Mouse (Mus musculus): ENCODE data around the gene Mt4.
"Not testable (repeated sequence)": the region's sequence is repeated elsewhere in the genome, so short reads cannot be mapped to it uniquely, and the experiment has no call there.

Gene Mt4

DNA sequence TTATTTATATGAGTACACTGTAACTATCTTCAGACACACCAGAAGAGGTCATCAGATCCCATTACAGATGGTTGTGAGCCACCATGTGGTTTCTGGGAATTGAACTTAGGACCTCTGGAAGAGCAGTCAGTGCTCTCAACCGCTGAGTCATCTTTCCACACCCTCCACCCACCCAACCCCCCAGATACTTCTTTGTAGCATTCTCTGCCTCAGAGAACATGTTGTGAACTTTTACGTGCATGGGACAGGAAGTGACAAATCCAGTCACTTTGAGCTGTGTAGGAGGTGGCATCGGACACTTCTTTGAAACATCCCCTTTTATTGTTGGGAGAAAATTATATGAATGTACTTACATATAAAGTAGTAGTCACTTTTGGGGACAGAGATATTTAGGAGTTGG lies 2.4 kb upstream of the Mt4 start:
- DNase-seq (ENCODE audit: extremely low read depth, low read depth), result not testable (repeated sequence)

DNA sequence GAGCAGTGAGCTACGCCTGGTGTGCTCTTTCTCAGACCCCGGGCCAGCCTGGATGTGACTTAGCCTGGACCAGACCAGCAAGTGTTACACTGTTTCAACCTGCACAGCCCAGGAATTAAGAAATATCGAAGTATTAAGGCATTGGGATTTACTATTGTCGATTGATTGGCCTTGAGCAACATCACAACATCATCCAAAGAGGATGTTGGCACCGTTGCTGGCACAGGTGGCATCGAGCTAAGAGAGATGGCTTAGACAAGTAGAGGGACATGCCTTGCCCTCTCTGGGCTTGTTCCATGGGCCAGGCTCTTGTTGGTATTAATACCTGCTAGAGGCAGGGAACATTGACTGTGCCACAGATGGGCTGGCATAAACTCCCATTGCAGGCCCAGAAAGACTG lies 1.4 kb upstream of the Mt4 start:
- no peak for DNase-seq (ENCODE audit: extremely low read depth, low read depth)

DNA sequence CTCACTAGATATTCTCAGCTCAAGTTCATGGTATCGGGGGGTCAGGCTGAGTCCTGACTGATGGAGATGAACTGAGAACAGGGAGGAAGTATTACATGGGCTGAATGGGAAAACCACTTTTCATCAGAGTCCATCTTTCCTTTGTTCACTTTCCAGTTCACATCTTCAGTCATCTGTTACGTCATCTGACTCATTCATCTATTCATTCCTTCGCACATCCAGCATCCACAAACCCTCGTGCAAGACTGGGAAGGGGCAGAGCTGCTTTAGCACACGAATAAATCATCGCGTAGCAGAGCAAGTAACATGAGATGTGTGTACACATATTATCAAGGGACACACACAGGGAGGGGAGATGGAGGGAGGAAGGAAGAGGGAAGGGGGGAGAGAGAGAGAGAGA lies 805 bp upstream of the Mt4 start:
- DNase-seq (ENCODE audit: extremely low read depth, low read depth), result no peak

DNA sequence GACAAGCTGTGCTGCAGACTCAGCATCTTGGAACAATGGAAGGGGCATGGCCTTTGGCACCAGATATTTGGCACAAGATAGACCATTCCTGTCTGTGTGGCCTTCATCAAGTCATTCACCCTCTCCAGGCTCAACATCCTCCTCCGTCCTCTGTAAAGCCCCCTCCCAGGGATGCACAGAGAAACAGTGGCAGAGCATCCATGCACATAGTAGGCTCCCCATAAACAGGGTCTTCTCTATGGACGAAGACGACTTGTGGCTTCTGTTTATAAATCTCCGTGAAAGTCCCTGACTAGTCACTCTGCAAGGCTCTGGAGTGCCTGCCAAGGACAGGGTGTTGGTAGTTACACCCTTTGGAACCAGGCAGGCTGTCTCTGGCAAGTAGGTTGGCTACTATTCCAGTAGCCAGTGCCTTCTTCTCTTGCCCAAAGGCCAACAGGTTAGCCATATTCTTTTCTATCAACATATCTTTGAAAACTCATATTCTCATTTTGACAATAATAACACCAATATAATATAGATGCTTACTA lies 3.3 kb downstream of the Mt4 start:
- DNase-seq (ENCODE audit: extremely low read depth, low read depth), result no peak

DNA sequence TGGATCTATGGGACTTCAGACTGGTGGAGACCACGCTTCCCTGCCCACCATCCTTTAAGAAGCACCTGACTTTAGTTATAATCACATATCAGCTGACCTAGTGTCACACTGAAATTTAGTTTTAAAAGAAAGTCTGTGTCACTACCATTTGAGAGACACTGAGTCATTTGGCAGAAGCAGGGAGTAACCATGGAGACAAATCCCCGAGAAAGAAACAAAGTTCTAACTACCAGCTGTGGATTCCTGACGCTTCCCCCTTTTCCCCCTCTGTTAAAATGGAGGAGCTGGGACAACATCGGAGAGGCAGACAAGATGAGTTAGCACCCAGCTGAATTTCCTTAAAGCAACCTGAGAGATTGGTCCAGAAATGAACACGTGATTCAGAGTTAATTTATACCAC lies 11.2 kb downstream of the Mt4 start:
- no peak for DNase-seq (ENCODE audit: extremely low read depth, low read depth)

DNA sequence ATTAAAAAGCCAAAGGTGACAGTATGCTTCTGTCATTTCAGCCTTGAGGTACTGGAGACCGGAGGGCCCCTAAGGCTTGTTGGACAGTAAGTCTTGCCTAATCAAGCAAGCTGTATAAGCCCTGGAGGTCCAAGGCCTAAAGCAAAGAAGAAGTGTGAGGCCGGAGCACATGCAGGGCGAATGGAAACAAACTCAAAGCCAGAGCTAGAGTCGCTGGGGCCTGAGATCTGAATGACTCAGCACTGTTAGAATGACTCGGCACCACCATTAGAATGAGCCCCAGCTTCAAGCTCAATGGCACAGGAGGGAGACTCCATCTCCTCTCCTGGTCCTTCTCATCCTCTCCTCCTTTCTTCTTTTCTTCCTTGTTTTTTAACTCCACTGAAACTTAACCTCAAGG lies 13.9 kb downstream of the Mt4 start:
- DNase-seq (ENCODE audit: extremely low read depth, low read depth), result no peak

DNA sequence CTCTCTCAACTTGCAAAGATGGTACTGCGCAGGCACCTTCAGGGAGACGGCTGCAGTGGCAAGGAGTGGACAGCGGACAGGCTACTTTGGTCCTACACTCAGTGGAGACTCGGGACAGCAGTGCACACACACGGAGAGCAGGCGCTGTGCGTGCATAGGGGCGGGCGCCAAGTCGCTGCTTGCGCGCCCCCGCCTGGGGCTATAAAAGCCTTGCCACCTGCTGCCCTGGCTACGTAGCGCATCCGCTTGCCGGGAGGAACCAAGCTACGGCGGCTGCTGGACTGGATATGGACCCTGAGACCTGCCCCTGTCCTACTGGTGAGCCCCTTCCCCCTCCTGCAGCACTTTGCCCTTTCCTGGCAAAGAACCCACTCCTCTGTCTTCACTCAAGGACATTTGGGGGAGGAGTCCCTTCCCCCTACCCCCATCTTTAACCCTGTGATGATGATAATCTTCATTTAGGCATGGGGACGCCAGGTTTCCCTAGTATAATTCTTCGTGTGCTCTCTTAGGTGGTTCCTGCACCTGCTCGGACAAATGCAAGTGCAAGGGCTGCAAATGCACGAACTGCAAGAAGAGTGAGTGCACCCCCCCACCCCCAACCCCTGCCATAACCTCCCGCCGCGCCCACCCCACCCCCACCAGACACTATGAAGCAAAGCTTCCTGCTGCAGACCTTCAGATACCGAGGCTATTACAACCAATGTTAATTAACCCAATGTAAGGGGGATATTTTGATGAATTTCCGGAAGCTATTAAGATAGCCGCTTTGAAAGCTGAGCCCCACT lies 15.7 kb downstream of the Mt4 start, which contains the start of gene Mt3:
Gene Mt3 (plus strand): TSS at position 95 of the 788 bp plus-strand sequence.
- no peak for DNase-seq (ENCODE audit: extremely low read depth, low read depth)

DNA sequence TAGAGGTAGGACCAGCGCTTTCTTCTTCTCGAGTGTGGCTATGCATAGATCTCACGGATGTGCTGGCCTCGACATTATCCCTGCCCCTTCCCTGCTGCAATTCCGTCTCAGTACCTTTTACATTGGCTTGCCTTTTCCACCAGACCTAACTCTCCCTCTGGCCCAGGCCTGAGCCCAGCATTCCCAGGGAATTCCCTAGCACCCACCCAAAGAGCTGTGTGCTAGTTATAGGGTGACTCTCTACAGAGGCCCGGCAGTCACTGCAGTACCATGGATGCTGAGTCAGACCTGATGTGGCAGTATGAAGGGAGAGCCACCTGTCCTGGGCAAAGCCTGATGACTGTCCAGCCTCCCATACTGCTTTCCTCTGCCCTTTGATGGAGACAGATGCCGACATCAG lies 16.5 kb downstream of the Mt4 start:
- no peak for DNase-seq (ENCODE audit: extremely low read depth, low read depth)

DNA sequence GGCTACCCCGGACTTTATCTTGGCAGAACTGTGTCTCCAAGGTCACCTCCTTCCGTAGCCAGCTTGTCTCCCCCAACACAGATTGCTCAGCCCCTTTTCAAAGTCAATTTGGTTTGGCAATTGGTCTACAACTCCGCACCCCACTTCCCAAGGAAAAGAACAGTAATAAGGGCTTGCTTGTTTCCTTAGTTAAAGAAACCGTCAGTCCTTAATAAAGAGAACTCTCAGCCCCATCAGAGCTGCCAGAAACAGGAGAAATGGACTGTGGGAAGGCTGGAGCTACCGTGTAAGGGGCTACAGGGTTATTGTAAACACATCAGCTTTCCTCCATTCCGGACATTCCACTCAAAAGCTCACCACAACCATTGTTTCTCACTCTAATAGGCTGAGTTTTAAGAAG lies 17.5 kb downstream of the Mt4 start:
- no peak for DNase-seq (ENCODE audit: extremely low read depth, low read depth)

DNA sequence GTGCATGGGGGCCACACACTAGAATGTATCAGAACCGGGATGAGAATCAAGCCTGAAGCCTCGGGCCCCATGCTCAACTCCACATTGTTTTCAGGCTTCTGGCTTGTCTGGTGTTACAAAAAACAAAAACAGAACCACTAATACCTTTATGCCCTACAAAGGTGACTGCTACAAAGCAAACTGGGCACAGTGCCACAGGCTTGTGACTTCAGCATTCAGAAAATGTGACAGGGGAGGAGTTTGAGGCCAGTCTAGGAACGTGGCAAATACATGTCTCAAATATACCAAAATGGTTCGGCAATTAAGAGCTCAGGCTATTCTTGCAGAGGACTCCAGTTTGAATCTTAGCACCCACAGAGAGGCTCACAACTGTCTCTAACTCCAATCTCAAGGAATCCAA lies 19.1 kb downstream of the Mt4 start:
- no peak for DNase-seq (ENCODE audit: extremely low read depth, low read depth)

DNA sequence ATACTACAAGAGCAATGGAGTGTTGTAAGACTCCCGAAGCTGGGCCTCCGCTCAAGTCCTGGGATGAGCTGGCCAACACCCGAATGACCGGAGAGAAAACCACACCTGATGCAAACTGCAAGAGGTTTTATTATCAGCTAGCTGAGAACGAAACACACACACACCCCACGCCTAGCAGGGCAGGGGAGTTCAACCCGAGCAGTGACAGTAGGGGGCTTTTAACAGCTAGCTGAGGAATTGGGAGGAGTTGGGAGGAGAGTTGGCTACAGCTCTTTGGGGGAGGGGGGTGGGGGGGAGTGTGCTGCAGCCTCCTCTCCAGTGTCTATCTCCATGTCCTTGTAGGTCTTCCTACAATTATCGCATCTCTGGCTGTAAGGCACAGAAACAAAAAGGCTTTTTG lies 28.8 kb downstream of the Mt4 start:
- not testable (repeated sequence) for DNase-seq (ENCODE audit: extremely low read depth, low read depth)

DNA sequence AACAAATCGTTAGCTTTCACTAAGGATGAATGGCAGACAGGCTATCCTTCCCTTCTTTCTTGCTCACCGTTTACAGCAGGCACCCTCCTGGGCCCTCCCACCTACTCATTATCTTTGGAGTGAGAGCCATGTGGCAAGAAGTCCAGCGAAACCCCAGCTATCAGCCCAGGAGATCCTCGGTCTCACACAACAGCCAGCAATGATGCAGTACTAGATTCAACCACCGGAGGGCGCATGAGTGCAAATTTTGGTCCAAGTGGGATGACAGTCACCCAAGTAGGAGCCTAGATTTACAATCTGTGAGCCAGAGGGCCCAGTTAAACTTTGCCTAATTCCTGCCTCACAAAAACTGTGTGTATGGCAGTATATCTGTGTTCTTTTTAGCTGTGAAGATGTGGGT lies 30.2 kb downstream of the Mt4 start:
- DNase-seq (ENCODE audit: extremely low read depth, low read depth), result peak; percentile 69

DNA sequence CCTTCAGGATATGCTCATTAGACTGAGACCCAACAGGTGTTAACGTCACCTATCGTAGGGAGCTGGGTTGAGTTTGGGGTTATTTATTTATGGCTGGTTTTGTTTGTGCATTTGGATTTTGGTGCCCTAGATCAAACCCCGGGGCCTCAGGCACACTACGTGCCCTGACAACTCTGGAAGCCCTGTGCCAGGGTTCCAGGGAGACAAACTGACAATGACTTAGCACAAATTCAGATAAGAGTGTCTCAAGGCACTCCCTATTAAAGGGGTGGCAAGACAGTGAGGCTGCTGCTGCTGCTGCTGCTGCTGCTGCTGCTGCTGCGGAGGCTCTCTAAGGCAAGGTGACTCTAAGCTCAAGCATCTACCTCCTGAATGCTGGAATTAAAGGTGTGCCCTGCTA lies 32.5 kb downstream of the Mt4 start:
- DNase-seq (ENCODE audit: extremely low read depth, low read depth), result peak; percentile 59

DNA sequence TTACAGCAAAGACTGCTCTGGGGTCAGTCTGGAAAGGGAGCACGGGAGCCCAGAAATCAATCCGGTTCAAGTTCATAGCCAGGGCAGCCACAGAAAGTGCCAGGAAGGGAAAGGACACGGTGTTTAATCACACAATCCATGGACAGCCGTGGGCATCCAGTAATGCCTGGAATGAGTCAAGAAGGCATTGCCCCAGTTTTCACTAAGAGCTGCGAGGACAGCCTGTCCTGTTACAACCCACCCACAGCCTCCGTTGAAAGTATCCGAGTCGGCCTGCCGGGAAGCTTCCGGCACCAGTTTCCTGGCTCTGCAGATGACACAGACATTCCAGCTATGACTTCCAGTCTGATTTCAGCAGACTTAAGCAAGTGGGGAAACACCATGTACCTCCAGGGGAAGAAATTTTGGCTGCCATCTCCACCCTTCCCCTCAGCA lies 34.3 kb downstream of the Mt4 start:
- no peak for DNase-seq (ENCODE audit: extremely low read depth, low read depth)

DNA sequence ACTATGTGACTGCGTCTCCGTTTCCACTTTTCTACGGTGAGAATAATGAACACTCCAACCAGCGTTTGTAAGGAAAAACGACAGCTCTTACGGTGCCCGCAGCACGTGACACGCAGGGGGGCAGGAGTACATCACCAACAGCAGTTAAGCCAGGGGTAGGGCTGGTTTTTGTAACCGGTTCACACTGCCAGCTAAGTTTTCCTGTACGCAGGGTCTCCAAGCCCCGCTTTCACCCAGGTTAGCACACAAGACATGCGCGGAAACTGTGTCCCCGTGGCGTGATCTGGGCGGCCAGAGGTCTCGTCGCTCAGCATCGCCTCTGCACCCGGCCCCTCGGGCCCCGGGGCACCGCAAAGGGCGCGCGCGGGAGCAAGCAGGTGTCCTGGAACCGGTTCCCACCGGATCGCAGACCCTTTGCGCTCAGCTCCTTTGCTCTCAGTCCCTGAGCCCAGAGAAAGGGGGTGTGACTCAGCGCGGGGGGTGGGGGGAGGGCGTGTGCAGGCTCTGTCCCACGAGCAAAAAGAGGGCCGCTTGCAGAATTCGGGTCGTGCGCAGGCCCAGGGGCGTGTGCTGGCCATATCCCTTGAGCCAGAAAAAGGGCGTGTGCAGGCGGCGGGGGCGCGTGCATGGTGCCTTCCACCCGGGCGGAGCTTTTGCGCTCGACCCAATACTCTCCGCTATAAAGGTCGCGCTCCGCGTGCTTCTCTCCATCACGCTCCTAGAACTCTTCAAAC lies 35.2 kb downstream of the Mt4 start, which contains the start of gene Mt2:
Gene Mt2 (plus strand): TSS at position 590 of the 734 bp plus-strand sequence.
- peak; percentile 76 for DNase-seq (ENCODE audit: extremely low read depth, low read depth)

DNA sequence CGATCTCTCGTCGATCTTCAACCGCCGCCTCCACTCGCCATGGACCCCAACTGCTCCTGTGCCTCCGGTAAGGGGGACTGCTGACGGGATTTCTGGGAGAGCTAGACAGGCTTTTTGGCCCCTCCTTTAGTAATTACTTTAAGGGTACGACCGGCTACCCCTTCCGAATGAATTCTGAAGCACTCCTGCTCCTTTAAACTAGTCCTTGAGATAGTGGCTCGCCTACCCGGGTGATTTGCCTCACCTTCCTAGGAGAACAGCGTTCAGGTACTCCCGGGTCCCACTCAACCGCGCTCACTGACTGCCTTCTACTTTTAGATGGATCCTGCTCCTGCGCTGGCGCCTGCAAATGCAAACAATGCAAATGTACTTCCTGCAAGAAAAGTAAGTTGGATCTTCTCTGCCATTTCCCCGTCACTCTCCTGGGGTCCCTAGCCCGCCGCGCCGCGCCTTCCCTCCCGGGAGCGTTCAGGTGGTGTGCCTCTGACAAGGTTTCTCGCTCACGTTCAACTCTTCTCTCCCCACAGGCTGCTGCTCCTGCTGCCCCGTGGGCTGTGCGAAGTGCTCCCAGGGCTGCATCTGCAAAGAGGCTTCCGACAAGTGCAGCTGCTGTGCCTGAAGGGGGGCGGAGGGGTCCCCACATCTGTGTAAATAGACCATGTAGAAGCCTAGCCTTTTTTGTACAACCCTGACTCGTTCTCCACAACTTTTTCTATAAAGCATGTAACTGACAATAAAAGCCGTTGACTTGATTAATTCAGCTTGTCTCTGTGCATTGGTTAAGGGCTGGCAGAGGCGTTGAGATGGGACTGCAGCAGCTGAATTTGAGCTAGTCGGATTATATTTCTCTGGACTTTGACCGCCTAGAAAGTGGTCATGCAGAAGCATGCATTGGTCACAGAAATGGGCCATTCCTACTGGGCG lies 36.1 kb downstream of the Mt4 start:
- no peak for DNase-seq (ENCODE audit: extremely low read depth, low read depth)

DNA sequence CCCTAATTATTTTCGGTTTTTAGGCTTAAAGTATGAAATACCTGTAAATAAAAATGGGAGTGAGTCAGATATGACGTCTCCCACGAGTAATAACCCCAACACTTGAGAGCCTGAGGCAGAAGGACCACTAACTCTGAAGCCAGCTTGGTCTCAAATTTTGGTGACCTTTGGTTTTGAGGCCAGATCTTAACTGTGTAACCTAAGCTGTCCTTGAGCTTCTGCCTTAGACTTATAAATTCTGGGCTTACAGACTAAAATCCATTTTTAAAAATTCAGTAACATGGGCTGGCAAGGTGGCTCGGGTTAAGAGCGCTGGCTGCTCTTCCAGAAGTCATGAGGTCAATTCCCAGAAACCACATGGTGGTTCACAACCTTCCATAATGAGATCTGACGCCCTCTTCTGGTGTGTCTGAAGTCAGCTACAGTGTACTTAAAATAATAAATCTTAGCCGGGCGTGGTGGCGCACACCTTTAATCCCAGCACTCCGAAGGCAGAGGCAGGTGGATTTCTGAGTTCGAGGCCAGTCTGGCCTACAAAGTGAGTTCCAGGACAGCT lies 36.9 kb downstream of the Mt4 start:
- no peak for DNase-seq (ENCODE audit: extremely low read depth, low read depth)

DNA sequence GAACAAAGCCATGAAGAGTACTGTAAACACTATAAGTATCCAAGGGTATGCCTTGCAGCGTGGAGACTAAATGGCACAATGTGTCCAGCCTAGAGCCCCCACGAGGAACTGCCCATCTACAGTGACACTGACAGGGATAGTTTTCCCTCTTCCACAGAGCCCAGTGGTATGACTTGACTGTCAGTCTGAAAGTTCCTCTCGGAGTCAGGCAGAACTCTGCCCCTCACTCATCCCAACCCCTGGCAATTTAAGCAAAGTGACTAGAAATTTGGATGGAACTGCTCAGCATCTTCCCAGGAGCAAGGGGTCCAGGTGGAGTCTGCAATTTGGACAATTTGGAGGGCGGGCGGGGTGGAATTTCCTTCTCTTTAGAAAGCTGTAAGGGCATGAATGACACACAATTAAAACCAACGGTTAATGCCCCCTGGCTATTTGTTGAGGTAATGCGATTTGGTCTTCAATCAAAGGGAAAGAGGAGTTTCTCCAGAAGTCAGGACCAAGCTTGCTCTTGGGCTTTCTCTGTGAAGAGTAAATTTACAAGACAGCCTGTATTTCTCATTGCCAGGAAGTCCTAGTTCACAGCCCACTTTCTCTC lies 37.7 kb downstream of the Mt4 start:
- no peak for DNase-seq (ENCODE audit: extremely low read depth, low read depth)

DNA sequence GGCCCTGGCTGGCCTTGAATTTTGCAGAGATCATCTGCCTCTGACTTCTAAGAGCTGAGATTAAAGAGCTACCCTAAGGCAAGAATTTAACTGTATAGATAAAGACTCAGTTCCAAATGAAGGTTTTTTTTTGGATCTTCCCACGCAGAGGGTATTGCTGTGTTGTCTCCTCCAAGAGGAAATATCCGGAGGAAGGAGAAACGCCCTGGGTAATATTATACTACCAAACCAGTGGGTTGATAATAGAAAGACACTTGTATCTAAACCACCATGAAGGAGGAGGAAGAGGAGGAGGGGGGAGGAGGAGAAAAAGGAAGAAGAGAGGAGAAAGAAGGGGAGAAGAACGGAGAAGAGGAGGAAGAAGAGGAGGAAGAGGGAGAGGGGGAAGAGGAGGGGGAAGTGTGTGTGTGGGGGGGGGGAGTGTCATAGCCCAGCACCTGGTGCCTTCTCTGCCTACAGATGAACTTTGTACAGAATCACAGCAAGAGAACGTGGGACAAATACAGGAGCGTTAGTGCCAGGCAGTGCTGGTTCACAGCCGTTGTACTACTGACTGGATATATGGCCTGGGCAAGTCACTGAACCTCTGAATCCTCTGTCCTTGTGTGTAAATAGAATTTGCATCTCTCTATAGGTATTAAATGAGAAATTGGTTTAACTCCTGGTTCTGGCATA lies 40.9 kb downstream of the Mt4 start:
- no peak for DNase-seq (ENCODE audit: extremely low read depth, low read depth)
